Mouse (Mus musculus): Measurements from ENCODE around the gene Wasf2.

Gene Wasf2

DNA sequence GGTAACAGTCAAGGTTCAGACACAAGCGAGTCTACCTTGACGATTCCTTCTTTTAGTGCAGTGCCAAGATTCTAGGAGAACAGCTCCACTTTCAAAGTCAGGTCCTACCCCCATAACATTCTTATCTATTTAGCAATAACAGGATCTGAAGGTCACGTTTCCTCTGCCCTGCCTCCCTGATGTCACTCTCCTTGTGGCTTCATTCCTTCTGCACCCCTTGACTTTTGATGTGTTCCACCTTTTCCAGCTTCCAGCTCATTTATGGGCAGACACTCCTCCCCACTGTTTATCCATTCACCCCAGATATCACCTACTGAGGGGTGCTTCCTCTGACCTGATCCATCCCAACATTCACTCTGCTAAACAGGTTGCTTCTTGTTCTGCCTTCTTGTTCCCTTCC is 3.2 kb upstream of the Wasf2 start:
- DNase-seq (ENCODE audit: low read depth): no peak

DNA sequence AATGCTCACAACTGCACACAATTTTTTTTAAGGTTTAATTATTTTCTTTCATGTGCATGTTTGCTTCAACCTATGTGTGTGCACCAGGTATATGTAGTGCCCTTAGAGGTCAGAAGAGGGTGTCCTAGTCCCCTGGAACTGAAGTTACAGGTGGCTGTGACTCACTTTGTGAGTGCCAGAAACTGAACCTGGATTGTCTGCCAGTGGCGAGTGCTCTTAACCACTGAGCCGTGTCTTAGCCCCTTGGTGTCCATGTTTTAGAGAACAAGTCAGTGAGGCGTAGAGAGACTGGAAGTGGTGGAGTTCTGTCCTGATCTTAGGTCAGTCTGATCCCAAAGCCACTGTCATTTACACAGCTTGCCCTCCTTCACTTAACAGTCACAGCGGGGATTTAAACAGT is 2.4 kb upstream of the Wasf2 start:
- DNase-seq (ENCODE audit: low read depth): no peak

DNA sequence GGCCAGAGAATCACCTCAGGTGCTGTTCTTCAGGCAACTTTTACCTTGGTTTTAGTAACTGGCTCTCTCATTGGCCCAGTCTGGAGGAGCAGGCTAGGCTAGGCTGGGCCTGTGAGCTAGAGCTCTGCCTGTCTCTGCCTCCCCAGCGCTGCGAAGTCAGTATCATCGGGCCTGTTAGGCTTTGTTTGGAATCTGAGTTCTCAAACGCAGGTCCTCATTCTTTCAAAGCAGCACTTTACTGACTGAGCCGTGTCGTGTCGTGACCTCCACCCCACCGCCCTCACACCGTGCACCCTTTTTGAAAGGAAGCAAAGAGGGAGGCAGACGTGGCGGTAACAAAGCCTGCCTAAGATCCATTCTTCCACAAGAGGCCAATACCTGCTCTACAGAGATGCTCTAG is 914 bp upstream of the Wasf2 start:
- DNase-seq (ENCODE audit: low read depth): peak; percentile 10

DNA sequence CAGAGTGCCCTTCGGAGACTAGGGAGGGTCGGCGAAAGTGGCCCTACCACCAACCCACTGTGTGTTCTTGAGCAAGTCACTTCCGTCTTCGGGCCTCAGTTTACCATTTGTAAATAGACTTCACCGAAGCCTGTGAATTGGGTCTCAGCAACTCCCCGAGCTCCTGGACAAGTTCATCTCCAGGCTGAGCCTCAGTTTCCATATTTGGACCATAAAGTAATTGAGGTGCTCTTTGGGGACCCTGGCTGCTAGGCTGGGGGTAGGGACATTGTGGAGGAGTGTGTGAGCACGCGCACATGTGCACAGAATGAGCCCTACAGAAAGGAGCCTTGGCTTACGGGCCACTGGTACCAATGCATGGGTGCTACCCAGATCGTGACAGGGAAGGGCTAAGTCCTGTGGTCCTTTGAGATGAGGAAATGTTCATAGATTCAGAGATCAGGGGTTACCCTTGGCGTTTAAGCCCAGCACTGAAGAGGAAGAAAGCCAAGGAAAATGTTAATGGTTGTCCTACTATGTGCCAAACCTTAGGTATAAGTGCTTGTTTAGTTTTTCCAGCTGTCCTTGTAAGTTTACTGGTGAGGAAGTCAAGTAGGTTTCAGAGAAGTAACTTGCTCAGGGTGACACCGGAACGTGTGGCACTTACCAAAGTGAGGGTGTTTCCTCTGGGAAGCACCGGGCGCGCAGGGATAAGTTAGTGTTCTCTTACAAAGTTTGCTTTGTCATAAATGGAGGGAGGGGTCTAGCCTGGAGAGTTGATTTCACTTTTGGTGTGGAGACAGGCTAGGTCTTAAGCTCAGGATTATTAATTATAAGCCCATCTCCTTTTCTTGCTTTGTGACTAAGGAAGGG is 811 bp downstream of the Wasf2 start:
- peak; percentile 36 for DNase-seq (ENCODE audit: low read depth)

DNA sequence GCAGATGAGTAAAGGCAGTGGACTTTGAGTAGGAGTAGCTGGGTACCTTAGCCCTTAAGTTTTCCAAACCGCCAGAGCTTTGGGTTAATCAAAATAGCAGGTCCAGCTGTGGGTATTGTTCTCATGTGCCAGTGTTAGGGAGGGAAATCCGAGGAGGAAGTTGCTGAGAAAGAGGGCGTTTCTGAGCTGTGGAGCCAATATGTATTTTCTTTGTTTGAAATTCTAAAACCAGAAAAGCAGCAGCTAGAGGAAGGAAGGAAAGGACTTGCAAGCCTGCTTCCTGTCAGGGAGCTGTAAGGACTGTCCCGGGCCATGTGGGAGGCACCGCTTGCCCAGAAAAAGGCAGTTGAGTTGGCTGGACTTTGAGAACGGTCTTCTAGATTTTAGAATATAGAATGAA is 1.7 kb downstream of the Wasf2 start:
- DNase-seq (ENCODE audit: low read depth): peak; percentile 17

DNA sequence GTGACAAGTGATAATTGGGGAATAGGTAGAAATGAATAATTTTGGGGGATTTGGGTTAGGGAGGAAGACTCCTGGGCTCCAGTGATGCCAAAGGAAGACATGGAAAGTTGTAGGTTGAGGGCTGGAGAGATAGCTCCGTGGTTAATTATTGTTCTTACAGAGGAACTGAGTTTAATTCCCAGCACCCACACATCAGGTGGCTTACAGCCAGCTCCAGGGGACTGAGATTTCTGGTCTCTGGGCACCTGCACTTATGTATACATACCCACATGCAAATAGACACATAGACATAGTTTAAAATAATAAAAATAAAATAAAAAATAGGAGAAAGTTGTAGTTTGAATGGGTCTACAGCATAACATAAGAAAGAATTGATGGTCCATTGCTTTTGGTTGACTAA is 6.6 kb downstream of the Wasf2 start:
- no peak for DNase-seq (ENCODE audit: low read depth)

DNA sequence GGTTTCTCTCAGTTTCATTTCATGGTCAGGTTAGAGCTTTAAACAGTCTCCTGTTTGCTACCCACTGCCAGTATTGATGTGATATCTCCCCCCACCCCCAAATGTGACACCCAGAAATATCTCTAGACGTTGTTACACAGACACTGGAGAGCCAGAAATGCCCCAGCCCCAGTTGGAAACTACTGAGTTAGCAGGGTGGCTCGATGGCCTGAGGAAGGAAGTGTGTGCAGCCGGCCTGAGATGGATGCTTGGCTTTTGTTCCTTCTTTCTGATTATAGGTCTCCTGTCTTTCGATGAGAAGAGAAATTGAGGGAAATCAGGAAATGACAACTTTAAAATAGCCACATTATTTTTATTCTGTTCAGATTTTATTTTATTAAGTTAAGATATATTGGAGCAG is 8.7 kb downstream of the Wasf2 start:
- DNase-seq (ENCODE audit: low read depth): no peak

DNA sequence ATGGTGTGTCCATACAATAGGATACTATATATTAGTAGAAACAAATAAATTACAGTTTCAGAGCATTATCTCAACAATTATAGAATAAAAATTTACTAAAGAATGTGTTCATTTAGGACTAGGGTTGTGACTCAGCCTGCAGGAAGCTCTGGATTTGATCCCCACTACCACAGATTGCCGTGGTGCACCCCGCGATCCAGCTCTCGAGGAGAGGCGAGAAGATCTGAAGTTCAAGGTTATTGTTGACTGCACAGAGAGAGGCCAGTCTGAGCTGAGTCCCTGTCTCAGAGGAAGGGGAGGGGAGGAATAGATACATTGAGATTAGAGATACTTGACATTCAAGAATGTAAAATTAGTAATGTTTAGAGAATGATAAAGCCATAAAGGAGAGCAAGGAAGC is 24.7 kb downstream of the Wasf2 start:
- no peak for DNase-seq (ENCODE audit: low read depth)

DNA sequence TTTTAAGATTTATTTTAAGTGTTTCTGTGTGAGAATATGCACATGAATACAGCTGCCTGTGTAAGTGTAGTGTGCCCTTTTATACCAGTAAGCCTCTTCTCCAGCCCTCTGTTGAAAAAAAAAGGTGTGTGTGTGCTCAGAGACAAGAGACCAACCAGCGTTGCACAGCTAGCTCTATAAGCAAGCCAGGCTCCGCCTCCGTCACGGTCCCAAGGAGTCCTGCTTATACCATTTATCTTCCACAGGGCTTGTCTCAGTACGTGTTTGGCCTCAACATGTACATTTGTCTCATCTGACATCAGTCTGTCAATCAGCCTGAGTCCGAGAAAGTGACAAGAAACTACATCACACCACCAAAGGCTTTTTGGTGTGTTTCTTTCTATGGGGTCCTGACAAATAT is 25.4 kb downstream of the Wasf2 start:
- no peak for DNase-seq (ENCODE audit: low read depth)

DNA sequence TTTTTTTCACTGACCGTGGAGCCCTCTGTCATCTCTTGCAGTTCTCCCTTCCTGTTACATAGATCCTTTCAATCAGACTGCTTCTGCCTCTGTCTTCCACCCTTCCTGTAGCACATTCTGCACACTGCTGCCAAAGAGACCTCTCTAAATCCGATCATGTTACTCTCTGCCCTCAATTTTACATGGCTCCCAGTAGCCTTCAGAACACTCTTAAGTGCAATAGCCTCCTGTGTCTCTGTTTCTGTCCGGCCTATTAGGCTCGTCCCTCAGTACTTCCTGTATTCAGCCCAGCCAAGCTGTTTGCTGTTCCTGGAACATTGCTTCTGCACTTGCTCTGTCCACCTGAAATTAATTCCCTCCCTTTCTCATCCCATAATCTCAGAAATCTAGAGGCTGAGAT is 26.1 kb downstream of the Wasf2 start:
- no peak for DNase-seq (ENCODE audit: low read depth)

DNA sequence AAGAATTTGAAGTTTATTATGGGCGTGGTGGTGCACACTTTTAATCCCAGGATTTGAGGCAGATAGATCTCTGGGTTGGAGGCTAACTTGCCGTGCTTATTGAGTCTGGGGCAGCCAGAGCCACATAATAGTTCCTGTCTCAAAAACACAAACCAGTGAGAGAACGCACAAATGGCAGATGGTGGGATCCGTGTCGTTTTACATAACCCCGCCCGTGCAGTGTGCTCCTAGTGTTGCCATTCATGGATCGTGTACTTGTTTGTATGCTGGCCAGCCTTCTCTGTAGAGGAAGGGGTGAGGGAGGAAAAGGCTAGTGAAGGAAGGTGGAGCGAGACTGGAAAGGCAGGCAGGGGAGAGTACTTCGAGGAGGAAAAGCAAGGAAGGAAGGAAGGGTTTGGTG is 26.5 kb downstream of the Wasf2 start:
- DNase-seq (ENCODE audit: low read depth): no peak

DNA sequence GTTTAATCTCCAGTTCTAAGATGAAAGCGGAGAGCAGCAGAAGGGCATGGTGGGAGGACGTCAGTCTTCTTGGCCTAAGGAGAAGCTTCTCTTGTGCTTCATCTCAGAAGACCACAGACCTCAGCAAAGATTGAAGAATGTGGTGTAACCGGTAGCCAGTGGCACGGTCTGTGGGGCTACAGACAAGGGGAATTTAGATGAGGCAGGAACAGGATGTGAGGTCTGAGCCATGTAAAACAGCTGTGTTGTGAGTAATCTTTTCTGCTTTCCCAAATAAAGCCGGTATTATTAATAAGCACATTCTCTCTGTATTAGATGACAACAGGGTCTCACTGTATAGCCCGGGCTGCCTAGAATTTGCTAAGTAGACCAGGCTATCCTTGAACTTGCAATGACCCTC is 28.8 kb downstream of the Wasf2 start:
- no peak for DNase-seq (ENCODE audit: low read depth)

DNA sequence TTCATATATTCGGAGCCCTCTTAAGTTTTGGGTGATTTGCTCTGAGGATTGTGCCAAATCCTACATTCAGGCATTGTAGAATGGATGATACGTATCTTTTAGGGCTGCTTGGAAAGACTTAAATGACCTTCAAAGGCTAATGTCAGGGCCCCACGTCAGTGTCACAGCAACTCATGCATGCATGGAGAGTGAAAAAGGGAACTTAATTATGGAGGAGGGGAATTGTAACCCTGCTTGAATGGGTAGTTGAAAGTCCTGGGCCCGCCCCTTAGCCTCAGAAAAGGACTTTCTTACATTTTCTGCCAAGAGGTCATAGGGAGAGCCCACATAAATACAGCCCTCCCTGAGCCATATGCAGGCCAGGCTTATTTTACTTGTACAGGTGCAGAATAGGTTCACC is 29.3 kb downstream of the Wasf2 start:
- DNase-seq (ENCODE audit: low read depth): no peak

DNA sequence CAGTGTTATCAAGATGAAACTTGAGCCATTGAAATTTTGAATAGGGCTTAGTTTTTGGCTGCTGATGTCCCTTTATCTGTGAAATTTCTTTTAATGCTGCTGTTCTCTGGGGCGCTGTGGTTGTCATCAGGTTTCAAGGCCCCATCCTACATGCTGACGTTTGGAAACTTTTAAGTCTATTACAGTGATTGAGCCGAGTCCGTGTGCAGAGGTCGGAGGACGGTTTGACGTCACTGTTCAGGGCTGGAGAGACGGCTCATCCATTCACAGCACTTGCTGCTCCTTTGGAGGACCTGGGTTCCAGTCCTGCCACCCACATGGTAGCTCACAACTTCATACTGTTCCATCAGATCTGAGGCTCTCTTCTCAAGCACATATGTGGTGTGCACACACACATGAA is 29.9 kb downstream of the Wasf2 start:
- no peak for DNase-seq (ENCODE audit: low read depth)

DNA sequence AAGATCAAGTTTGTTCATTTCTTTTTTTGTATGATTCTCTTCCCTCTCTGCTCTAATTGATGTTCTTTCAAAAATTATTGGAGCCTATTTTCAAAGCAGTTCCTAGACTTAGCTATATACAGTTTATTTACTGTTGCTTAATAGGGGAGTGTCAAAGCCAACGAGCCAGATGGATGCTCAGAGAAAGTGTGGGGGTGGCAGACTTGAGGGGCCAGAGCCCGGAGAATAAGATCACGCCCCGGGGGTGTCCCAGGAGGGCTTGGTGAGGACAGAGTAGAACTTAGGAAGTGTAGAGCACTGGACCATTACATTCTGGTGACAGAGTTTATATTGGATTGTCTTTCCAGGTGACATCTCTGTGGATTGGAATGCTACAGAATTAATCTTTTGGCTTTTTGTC is 30.5 kb downstream of the Wasf2 start:
- no peak for DNase-seq (ENCODE audit: low read depth)

DNA sequence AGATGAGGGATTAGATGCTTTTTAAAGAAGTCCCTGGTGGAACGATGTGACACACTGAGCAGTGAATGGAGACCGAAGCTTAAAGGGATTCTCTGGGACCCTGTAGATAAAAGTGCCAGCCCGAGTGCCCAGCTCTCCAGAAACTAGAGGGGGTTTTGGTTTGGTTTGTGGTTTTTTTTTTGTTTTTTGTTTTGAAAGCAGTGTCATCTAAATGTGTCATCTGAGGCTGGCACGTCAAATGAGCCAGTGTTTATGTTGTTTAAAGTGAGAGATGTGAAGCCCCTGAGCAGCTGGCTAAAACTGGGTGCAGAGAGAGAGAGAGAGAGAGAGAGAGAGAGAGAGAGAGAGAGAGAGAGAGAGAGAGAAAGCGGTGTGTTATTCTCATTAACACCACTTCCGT is 31.9 kb downstream of the Wasf2 start:
- DNase-seq (ENCODE audit: low read depth): no peak

DNA sequence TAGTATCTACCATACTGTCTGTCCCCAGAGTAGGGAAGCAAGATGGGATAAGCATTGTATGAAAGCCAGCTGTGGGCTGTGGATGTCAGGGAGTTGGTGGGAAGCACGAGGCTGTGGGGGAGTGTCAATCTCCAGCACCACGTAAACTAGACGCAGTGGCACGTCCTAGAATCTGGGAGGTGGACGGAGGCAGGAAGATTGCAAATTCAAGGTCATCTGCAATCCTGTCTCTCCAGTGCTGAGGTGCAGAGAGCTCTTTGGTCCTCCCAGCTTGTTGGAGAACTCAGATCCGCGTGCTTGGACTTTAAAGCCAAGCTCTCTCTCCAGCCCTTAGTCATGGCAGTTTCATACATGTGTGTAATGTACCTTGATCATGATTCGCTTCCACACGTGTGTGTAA is 36.5 kb downstream of the Wasf2 start:
- DNase-seq (ENCODE audit: low read depth): no peak

DNA sequence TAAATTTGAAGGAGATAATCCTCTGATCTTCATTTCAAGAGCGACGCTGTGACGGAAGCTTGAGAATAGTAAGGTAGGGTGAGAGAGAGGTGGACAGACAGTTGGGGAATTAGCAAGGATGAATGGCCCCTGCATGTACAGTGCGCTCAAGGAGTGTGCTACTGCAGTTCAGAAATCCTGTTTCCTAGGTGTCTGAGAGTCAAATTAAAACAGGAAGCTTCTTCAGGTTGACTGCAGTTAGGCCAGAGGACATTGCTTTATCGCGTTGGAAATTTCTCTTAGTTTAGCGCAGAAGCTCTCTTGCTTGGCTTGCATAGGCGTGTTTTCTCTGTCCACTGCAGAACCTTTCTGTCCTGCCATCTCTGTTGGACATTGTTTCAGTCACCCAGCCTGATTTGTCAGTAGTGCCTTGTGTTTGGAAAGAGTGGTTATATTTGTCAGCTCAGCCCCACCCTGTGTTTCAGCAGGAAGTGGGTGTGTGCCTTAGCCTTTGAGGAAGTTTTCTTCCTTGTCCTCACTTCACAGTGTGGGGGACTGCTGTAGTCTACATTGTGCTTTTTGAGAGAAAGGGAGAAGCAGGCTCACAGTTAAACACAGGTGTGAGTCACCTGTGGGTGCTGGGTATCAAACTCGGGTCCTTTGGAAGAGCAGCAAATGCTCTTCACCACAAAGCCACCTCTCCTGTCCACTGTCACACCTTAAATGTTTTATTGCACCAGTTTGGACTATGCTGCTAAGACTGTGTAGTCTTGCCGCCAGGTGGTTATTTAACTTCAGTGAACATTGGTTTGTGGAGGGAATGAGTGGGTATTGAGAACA is 39.1 kb downstream of the Wasf2 start:
- DNase-seq (ENCODE audit: low read depth): no peak

DNA sequence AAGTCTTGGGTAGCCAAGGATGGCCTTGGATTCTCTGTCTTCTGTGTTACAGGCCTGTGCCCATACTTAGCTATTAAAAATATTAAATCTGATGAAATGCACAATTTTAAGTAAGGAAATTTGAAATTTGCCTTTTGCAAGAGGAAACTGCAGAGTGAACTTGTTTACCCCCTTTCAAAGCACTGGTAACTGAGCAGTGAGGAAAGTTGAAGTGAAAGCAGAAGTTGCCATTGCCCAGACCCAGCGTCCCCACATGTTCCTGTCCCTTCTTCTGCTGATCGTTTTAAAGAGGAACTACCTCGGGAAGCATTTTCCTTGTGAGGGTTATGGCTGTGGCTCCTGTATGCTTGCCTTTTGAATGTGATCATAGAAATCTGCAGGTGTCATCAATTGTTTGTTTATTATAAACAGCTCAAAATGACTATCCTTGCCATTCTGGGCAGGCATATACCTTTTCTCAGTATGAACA is 39.8 kb downstream of the Wasf2 start:
- DNase-seq (ENCODE audit: low read depth): no peak

DNA sequence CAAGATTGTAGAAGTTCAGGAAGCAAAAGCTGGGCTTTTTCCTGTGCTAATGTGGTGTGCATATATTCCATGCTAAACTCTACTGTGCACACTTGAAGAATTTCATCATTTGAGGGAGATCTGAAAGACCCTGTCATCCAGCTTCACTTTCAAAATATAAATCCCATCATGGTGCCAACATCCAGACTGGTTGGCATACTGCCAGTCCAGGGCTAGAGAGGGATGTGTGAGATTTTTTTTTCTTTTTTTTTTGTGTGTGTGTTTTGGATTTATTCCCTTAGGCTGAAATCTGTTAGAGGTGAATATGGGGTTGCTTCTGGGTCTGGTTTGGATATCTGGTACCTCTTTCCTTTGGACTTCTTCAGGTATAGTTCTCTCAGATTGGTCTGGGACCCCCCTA is 40.3 kb downstream of the Wasf2 start:
- no peak for DNase-seq (ENCODE audit: low read depth)

DNA sequence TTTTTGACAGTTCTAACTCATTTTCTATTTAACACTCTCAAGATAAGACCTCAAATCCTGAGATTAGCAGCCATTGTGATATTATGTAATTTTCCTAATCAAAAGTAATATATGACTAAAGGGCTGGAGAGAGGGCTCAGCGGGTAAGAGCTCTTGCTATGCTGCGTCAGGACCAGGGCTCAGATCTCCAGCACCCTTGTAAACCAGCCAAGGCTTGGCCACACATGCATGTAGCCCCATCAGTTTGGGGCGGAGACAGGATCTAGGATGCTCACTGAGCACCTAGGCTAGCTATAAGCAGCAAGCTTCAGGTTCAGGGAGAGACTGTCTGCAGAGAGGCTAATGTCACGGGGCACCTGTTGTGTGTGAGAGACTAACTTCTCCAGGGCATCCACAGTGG is 42.1 kb downstream of the Wasf2 start:
- DNase-seq (ENCODE audit: low read depth): no peak

DNA sequence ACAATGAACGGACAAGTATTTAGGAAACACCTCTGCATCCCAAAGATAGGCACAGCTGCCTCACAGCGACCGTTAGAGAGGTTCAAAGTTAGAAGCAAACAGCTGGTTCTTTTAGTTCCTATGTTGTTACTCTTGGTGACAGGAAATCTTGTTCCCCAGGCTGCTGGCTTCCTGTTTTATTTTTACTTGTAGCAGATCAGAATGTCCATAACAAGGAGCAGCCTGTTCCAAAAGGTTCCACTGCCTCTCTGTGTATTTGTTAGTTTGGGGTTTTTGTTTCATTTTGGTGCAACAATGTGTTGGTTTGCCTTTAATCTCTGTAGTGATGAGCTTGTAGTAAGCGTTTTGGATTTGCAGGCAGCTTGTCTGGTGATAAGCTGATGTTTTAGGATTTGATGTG is 44.1 kb downstream of the Wasf2 start:
- DNase-seq (ENCODE audit: low read depth): no peak

DNA sequence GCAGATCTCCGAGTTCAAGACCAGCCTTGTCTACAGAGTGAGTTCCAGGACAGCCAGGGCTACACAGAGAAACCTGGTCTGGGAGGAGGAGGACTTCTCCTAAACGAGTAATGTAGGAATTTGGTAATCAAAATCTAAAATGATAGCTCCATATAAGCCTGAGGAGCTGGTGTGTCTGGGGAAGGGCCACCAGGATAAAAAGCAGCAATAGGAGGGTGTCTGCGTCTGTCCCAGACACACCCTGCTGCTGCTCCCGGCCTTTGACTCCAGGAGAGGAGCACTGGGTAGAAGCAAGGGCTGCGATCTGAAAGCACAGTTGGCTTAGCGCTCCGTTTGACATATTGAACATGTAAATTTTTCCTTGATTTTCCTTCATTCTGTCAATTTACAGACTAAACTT is 45.0 kb downstream of the Wasf2 start:
- no peak for DNase-seq (ENCODE audit: low read depth)
